Mouse (Mus musculus) testis, adult 2 months (tissue): ENCODE measurements around the gene Gdf1.

ENCODE experiments used
- CTCF ChIP-seq: fragments of 200-500 bp; IDR thresholded peaks from 2 replicates; pipeline ENCODE4 v1.5.1; 2012; ENCODE audit warnings: low read depth, mild to moderate bottlenecking, inconsistent platforms, low read length, moderate library complexity; ENCODE audit not compliant: control insufficient read depth, insufficient read depth, insufficient replicate concordance
- POLR2A ChIP-seq: fragments of 200-500 bp; IDR thresholded peaks from 2 replicates; pipeline ENCODE4 v1.6.1; 2012; ENCODE audit warnings: low read depth, mild to moderate bottlenecking, inconsistent platforms, low read length, moderate library complexity; ENCODE audit not compliant: control insufficient read depth

DNA sequence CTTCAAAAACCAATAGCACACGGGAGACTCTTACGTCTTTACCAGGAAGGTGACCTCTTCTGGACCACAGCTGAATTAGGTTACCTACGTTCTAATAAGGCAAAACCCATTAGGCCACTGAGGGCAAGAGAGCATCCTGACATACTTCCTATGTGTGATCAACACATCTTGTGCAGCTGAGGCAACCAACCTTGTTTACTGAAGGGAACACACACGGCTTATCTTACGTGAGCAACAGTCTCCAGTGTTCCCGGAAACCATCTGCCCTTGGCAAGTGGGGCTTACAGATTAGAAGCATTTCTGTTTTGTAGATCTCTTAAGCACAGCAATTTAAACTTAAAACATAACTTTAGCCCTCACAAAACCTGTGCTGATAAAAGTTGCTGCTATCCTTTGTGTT lies 2.1 kb upstream of the Gdf1 start:
- TF ChIP-seq POLR2A: no peak
- no peak for TF ChIP-seq CTCF
